In genomic region chr13:35381641-35382040, GRCm38 (mm10) we compare ENCODE assay signal across 21 mouse cellular contexts.
A peak's percentile ranks its signal among the peaks of the same experiment; 100 is the strongest.
DNase-seq lines count a peak whose midpoint lies in the region; TF ChIP-seq lines count a peak whose summit lies in the region.
"Had no signal": no experiment of that assay in that cellular context is flagged by ENCODE, and none has a peak within 500 bp of the region (broad histone marks: within the 10 kb centered on the region; RNA-seq: fewer than 3 reads in every experiment).

No protein-coding gene starts in this region.

- WGBS in thymus, adult 2 months: 92% methylated on average over 2 of the region's 2 CpGs

- DNase-seq in adrenal gland, adult (ENCODE audit: inconsistent age in 2 of 2, low spot score in 1 of 2): peak; percentile 73 to 94
- DNase-seq in adrenal gland, postnatal 4 days (ENCODE audit: low spot score in 2 of 2): no peak
- DNase-seq in adrenal gland, adult 2 months: peak; percentile 78
- DNase-seq in adrenal gland, postnatal 14 days: peak; percentile 63
- DNase-seq in Muller cell, postnatal 12 days (ENCODE audit: inconsistent ontology term): no peak
- DNase-seq in thymus, adult 2 months: no peak
- DNase-seq: cerebellum, adult 18-20 months; cerebellum, adult 9-10 months; cerebellum, postnatal 14 days; gastrocnemius, adult 2 months; gastrocnemius, postnatal 14 days; heart, adult 18-20 months; heart, postnatal 14 days; heart, postnatal 4 days; kidney, adult 2 months had no signal

- no peak for TF ChIP-seq CTCF in thymus, adult 2 months (IDR thresholded peaks at IDR 0.05; ENCODE audit: borderline replicate concordance, control insufficient read depth, extremely low read depth, insufficient read depth, low read length, poor library complexity)

- no peak overlapping the region for H3K27ac ChIP-seq in thymus, adult 2 months (ENCODE audit: control insufficient read depth, insufficient read depth, low read length)
- H3K27ac ChIP-seq: forebrain, embryonic 10.5 days; forebrain, embryonic 13.5 days; gastrocnemius, adult 2 months; heart, embryonic 13.5 days; hindbrain, embryonic 14.5 days; hindbrain, postnatal 0 days had no signal

- H3K4me1 ChIP-seq in thymus, adult 2 months (replicated peaks; ENCODE audit: control insufficient read depth, insufficient read depth, low read length): no peaks in the 10 kb centered on the region
- H3K4me1 ChIP-seq: forebrain, embryonic 13.5 days had no signal

- no peak overlapping the region for H3K4me3 ChIP-seq in thymus, adult 2 months (ENCODE audit: control insufficient read depth, insufficient read depth, low read length)
- H3K4me3 ChIP-seq: forebrain, embryonic 10.5 days; forebrain, embryonic 13.5 days; gastrocnemius, adult 2 months; heart, embryonic 13.5 days had no signal

- no peaks in the 10 kb centered on the region for H3K36me3 ChIP-seq in thymus, adult 2 months (ENCODE audit: control insufficient read depth, insufficient read depth, low read length)
- H3K36me3 ChIP-seq: forebrain, embryonic 10.5 days; heart, embryonic 13.5 days had no signal

- H3K27me3 ChIP-seq in thymus, adult 2 months (ENCODE audit: control insufficient read depth, insufficient read depth, low read length): no peaks in the 10 kb centered on the region
- H3K27me3 ChIP-seq: forebrain, embryonic 13.5 days; heart, embryonic 13.5 days; Patski had no signal

- TF ChIP-seq POLR2A in thymus, adult 2 months (IDR thresholded peaks at IDR 0.05; ENCODE audit: control insufficient read depth, extremely low read depth, insufficient read depth, low read length, poor library complexity): no peak

Comparison
In these comparisons a context has a peak if more than half of its experiments do, and no peak if none do; other contexts are left out.
1. DNase-seq: peak in adrenal gland, adult (2 of 2), adrenal gland, adult 2 months (single experiment) and adrenal gland, postnatal 14 days (single experiment); none in adrenal gland, postnatal 4 days (0 of 2), Muller cell, postnatal 12 days (single experiment) and thymus, adult 2 months (single experiment).